ENCODE assay signal across 8 mouse cellular contexts in the genomic region with DNA sequence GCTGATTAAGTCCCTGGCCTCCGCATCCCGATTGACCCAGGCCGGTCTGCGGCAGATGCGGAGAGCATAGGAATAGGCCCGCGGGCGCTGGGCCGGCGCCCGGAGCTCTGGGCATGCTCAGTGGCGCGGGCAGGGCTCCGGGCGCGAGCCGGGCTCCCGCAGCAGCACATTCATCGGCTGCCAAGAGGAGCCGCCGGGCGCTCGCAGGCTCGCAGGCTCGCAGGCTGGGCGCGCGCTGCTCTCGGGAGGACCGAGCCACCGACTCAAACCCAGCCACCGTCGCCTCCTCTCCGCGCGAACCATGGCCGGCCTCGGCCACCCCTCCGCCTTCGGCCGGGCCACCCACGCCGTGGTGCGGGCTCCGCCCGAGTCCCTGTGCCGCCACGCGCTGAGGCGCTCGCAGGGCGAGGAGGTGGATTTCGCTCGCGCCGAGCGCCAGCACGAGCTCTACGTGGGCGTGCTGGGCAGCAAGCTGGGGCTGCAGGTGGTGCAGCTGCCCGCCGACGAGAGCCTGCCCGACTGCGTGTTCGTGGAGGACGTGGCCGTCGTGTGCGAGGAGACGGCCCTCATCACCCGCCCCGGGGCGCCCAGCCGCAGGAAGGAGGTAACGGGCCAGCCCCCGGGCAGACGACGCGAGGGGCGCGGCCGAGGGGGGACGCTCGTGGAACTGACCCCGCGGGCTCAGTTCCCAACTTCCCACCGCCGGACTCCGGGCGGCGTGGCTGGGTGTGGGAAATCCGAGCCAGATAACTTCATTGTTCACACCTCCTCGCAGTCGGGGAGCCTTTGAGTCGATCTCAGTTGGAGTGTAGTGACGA. TPM values are rescaled to one million over a fixed set of nuclear protein-coding genes. Genes with fewer than 3 reads are reported as not detected.
A peak's percentile ranks its signal among the peaks of the same experiment; 100 is the strongest.
DNase-seq lines count a peak whose midpoint lies in the region; ATAC-seq and TF ChIP-seq lines count a peak whose summit lies in the region.

Ddah1 (plus strand) TSS at position 115 of the 818 bp plus-strand sequence.

- H3K9ac ChIP-seq in forebrain, embryonic 13.5 days = peak within 1 kb of the TSS; percentile 94
- peak within 1 kb of the TSS; percentile 78 for H3K9ac ChIP-seq in heart, embryonic 15.5 days
- H3K9ac ChIP-seq in liver, embryonic 13.5 days = peak within 1 kb of the TSS; percentile 74
- peak within 1 kb of the TSS; percentile 89 for H3K9ac ChIP-seq in neural tube, embryonic 14.5 days (replicated peaks; ENCODE audit: low read depth, low read length)

- no peaks in the 10 kb centered on the region for H3K79me3 ChIP-seq in C2C12 (ENCODE audit: low read depth)

- H3K27me3 ChIP-seq in C2C12 (ENCODE audit: control insufficient read depth, insufficient read depth, insufficient read length) = no peaks in the 10 kb centered on the region
- no peaks in the 10 kb centered on the region for H3K27me3 ChIP-seq in forebrain, embryonic 13.5 days
- H3K27me3 ChIP-seq in heart, embryonic 15.5 days = peaks cover 21% of the 10 kb centered on the region; the same call in 1 of the 2 replicates
- H3K27me3 ChIP-seq in liver, embryonic 13.5 days = peaks cover 36% of the 10 kb centered on the region
- no peaks in the 10 kb centered on the region for H3K27me3 ChIP-seq in neural tube, embryonic 14.5 days (ENCODE audit: control insufficient read depth, insufficient read depth, low read length)

- peak within 1 kb of the TSS; percentile 36 for H3K4me3 ChIP-seq in C2C12 (ENCODE audit: insufficient read depth, poor library complexity, severe bottlenecking)
- H3K4me3 ChIP-seq in forebrain, embryonic 13.5 days = peak within 1 kb of the TSS; percentile 78
- peak within 1 kb of the TSS; percentile 73 for H3K4me3 ChIP-seq in heart, embryonic 15.5 days
- peak within 1 kb of the TSS; percentile 65 for H3K4me3 ChIP-seq in liver, embryonic 13.5 days (replicated peaks)
- H3K4me3 ChIP-seq in neural tube, embryonic 14.5 days (ENCODE audit: low read depth, low read length) = peak within 1 kb of the TSS; percentile 72

- peak; percentile 15 for DNase-seq in c-Kit-positive CD71-positive TER-119-negative erythroid progenitor cells, embryonic 14.5 days (ENCODE audit: low read depth)
- peak; percentile 73 to 90 for DNase-seq in kidney, postnatal 25 days
- peak; percentile 31 for DNase-seq in liver, embryonic 13.5 days
- DNase-seq in urinary bladder, postnatal 4 days (ENCODE audit: low spot score in 2 of 2) = peak; percentile 55 to 64

- peak within 1 kb of the TSS; percentile 76 for H3ac ChIP-seq in C2C12 (ENCODE audit: control insufficient read depth, insufficient read length, low read depth)

- peak within 1 kb of the TSS; percentile 91 for H3K27ac ChIP-seq in forebrain, embryonic 13.5 days
- peak within 1 kb of the TSS; percentile 45 for H3K27ac ChIP-seq in heart, embryonic 15.5 days
- peak within 1 kb of the TSS; percentile 66 for H3K27ac ChIP-seq in liver, embryonic 13.5 days
- peak within 1 kb of the TSS; percentile 87 for H3K27ac ChIP-seq in neural tube, embryonic 14.5 days (ENCODE audit: low read depth, low read length)

- no peaks in the 10 kb centered on the region for H3K36me3 ChIP-seq in C2C12 (ENCODE audit: control insufficient read depth, insufficient read depth)
- no peaks in the 10 kb centered on the region for H3K36me3 ChIP-seq in forebrain, embryonic 13.5 days (ENCODE audit: poor library complexity, severe bottlenecking)
- H3K36me3 ChIP-seq in heart, embryonic 15.5 days = no peaks in the 10 kb centered on the region
- H3K36me3 ChIP-seq in liver, embryonic 13.5 days = no peaks in the 10 kb centered on the region
- no peaks in the 10 kb centered on the region for H3K36me3 ChIP-seq in neural tube, embryonic 14.5 days (ENCODE audit: control insufficient read depth, insufficient read depth, low read length)

- H3K4me1 ChIP-seq in forebrain, embryonic 13.5 days = peaks cover 39% of the 10 kb centered on the region
- peaks cover 22% of the 10 kb centered on the region for H3K4me1 ChIP-seq in heart, embryonic 15.5 days (replicated peaks)
- H3K4me1 ChIP-seq in liver, embryonic 13.5 days (replicated peaks) = peaks cover 46% of the 10 kb centered on the region
- H3K4me1 ChIP-seq in neural tube, embryonic 14.5 days (ENCODE audit: control insufficient read depth, insufficient read depth, low read length) = peaks cover 7% of the 10 kb centered on the region; the same call in 1 of the 2 replicates

- TF ChIP-seq CTCF in C2C12 (IDR thresholded peaks at IDR 0.05; ENCODE audit: control insufficient read depth, insufficient read depth, insufficient read length) = no peak

- H3K9me3 ChIP-seq in forebrain, embryonic 13.5 days (replicated peaks) = no peaks in the 10 kb centered on the region
- no peaks in the 10 kb centered on the region for H3K9me3 ChIP-seq in heart, embryonic 15.5 days (replicated peaks)
- no peaks in the 10 kb centered on the region for H3K9me3 ChIP-seq in liver, embryonic 13.5 days (replicated peaks)
- no peaks in the 10 kb centered on the region for H3K9me3 ChIP-seq in neural tube, embryonic 14.5 days (ENCODE audit: control insufficient read depth, low read length)

- H3K79me2 ChIP-seq in C2C12 (ENCODE audit: control insufficient read depth, insufficient read depth) = no peaks in the 10 kb centered on the region

- under 1% methylated on average over 93 of the region's 97 CpGs for WGBS in forebrain, embryonic 13.5 days
- WGBS in heart, embryonic 15.5 days = under 1% methylated on average over 96 of the region's 97 CpGs
- under 1% methylated on average over 97 of the region's 97 CpGs for WGBS in liver, embryonic 13.5 days (ENCODE audit: insufficient replicate concordance)
- WGBS in neural tube, embryonic 14.5 days = under 1% methylated on average over 95 of the region's 97 CpGs

- H3K4me2 ChIP-seq in forebrain, embryonic 13.5 days = peak within 1 kb of the TSS; percentile 96
- H3K4me2 ChIP-seq in heart, embryonic 15.5 days = peak within 1 kb of the TSS; percentile 99
- peak within 1 kb of the TSS; percentile 89 for H3K4me2 ChIP-seq in liver, embryonic 13.5 days
- H3K4me2 ChIP-seq in neural tube, embryonic 14.5 days (ENCODE audit: low read depth, low read length) = peak within 1 kb of the TSS; percentile 98

- ATAC-seq in forebrain, embryonic 13.5 days = peak; percentile 94
- peak; percentile 86 for ATAC-seq in heart, embryonic 15.5 days (replicated peaks; ENCODE audit: insufficient number of reproducible peaks, insufficient read depth, low FRiP score, low read depth)
- peak; percentile 75 for ATAC-seq in liver, embryonic 13.5 days (ENCODE audit: low read depth)
- ATAC-seq in neural tube, embryonic 14.5 days (ENCODE audit: low read depth) = peak; percentile 93

TF ChIP-seq in C2C12, 6 proteins besides CTCF, POLR2A, EP300 and RAD21:
- TF ChIP-seq CEBPB (IDR thresholded peaks at IDR 0.05; ENCODE audit: low read depth) (no peak), MAX (IDR thresholded peaks at IDR 0.05) (no peak), FOSL1 (IDR thresholded peaks at IDR 0.05; ENCODE audit: insufficient read depth, low read length, poor library complexity, severe bottlenecking) (no peak), MYOD1 (IDR thresholded peaks at IDR 0.05; ENCODE audit: control insufficient read depth, insufficient read length, low read depth) (no peak), USF1 (IDR thresholded peaks at IDR 0.05; ENCODE audit: low read depth) (no peak), MYOG (IDR thresholded peaks at IDR 0.05; ENCODE audit: control insufficient read depth, extremely low read depth, insufficient read length) (no peak)

RNA-seq across cellular contexts. Expression of gene Ddah1, which starts in this region (rescaled TPM):
- polyA plus RNA-seq in C2C12 (2012; fragmentation: generic; extraction: Trizol) = 15.8 TPM
- polyA plus RNA-seq in forebrain, embryonic 13.5 days (2015; fragmentation: Nextera tagmentation; extraction: Ambion mirVana) = 128 and 149 TPM in 2 replicates
- 21.0 and 25.4 TPM in 2 replicates for polyA plus RNA-seq in heart, embryonic 15.5 days (2015; fragmentation: Nextera tagmentation; extraction: Ambion mirVana)
- polyA plus RNA-seq in liver, embryonic 13.5 days (2015; fragmentation: Nextera tagmentation; extraction: Ambion mirVana) = 37.6 and 39.3 TPM in 2 replicates
- 97.1 and 98.8 TPM in 2 replicates for polyA plus RNA-seq in neural tube, embryonic 14.5 days (2014; fragmentation: Nextera tagmentation; extraction: Ambion mirVana)

Comparison
In these comparisons a context has a peak if more than half of its experiments do, and no peak if none do; other contexts are left out.
1. Peak in every context shown above with its lines: DNase-seq, ATAC-seq, H3K4me3 ChIP-seq and H3K27ac ChIP-seq.
2. DNase-seq: peak in every context shown above with its lines; median percentile 82 in kidney, postnatal 25 days; 60 in urinary bladder, postnatal 4 days; 31 in liver, embryonic 13.5 days; 15 in c-Kit-positive CD71-positive TER-119-negative erythroid progenitor cells, embryonic 14.5 days.